Mouse (Mus musculus): ENCODE results near the gene Hephl1. TPM values are rescaled to one million over a fixed set of nuclear protein-coding genes. Genes with fewer than 3 reads are reported as not detected.

The Hephl1 gene
- polyA plus RNA-seq (2014; fragmentation: Nextera tagmentation; extraction: Ambion mirVana): 0.18 and 0.31 TPM in 2 replicates

DNA sequence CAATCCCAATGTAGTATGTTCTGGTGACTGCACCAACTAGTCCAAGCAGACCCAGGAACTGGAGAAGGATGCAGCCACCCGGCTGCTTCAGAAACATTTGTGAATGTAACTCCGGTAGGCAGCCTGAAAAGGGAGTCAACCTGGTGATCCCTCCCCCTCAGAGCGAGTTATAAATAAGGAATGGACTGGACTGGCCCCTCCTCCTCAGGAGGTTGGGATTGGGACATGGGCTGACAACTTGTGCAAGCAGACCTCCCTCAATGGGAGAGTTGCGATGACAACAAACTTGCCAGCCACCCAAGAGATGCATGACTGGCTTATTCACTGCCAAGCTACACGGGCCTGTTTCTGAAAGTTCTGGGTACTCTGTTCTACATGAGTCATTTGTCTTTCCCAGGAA, at the start of gene Hephl1:
Gene Hephl1, minus strand, starts transcription at position 101 of the 400 bp plus-strand sequence.
- H3K9me3 ChIP-seq (ENCODE audit: control insufficient read depth, low read length): no peaks in the 10 kb centered on the region

DNA sequence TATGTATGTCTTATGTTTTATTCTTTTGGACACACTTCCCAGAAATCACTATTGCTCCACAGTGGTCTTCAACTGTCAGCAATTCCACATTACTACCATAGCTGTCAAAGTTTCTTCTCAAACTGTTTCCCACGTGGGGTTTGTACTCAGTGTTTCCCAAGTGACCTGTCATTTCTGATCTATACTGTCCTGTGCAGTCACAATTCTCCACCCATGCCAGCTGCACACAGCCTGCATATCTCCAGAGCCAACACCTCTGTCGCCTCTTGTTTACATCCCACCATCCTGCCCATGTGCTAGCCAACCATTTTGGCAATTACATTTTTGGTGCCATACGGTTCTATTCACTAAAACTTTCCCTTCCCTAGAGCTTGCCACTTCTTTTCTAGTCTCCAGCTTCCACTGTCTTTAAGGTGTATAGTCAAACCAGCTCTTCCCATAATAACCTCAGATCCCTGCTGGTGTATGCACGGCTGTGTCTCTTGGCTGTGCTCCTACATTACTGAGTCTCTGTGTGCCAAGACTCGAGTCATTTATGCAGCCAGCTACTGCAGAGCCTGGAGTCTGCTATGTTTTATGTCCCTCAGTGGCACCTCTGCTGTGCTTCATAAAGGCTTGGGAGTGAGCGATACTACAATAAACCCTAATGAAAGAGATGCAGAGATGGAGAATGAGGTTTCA, 37.5 kb upstream of the Hephl1 start:
- Histone ChIP-seq H3K4me2 (ENCODE audit: low read depth, low read length) (no peak overlapping the region), H3K4me1 (ENCODE audit: control insufficient read depth, insufficient read depth, low read length) (no peaks in the 10 kb centered on the region), H3K9me3 (ENCODE audit: control insufficient read depth, low read length) (no peaks in the 10 kb centered on the region), H3K27ac (replicated peaks; ENCODE audit: low read depth, low read length) (no peak overlapping the region), H3K27me3 (replicated peaks; ENCODE audit: control insufficient read depth, insufficient read depth, low read length) (no peaks in the 10 kb centered on the region), H3K36me3 (ENCODE audit: control insufficient read depth, insufficient read depth, low read length) (no peaks in the 10 kb centered on the region), H3K4me3 (ENCODE audit: low read depth, low read length) (no peak overlapping the region), H3K9ac (ENCODE audit: low read depth, low read length) (no peak overlapping the region)
- 75% methylated on average over 6 of the region's 6 CpGs for WGBS
- ATAC-seq (ENCODE audit: low read depth): no peak
- no peak for DNase-seq (ENCODE audit: low spot score)

More for the DNA sequence above, at the start of gene Hephl1:
- H3K4me1 ChIP-seq (ENCODE audit: control insufficient read depth, insufficient read depth, low read length): no peaks in the 10 kb centered on the region
- H3K27ac ChIP-seq (replicated peaks; ENCODE audit: low read depth, low read length): no peak within 1 kb of the TSS
- WGBS: 82% methylated on average over 5 of the region's 5 CpGs
- no peak for DNase-seq (ENCODE audit: low spot score)
- H3K36me3 ChIP-seq (ENCODE audit: control insufficient read depth, insufficient read depth, low read length): no peaks in the 10 kb centered on the region
- no peak for ATAC-seq (ENCODE audit: low read depth)
- H3K9ac ChIP-seq (ENCODE audit: low read depth, low read length): no peak within 1 kb of the TSS
- no peak within 1 kb of the TSS for H3K4me2 ChIP-seq (ENCODE audit: low read depth, low read length)
- H3K4me3 ChIP-seq (ENCODE audit: low read depth, low read length): no peak within 1 kb of the TSS
- H3K27me3 ChIP-seq (replicated peaks; ENCODE audit: control insufficient read depth, insufficient read depth, low read length): no peaks in the 10 kb centered on the region

DNA sequence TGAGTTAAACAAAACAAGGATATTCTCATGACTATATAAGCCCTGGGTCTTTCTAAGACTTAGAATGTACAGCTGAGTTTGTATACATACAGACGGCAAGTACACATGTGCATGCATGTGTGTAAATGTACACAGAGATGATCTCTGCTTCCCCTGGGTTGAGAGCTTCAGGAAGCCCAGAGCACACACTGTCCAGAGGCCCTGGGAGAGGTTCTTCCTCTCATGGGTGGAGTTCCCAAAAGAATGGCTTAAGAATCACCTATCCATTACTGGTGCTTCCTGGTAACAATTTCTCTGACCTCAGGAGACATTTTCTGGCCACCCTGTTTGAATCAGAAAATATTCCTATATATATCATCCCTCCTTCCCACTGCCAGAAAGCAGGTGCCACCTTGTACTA, 28.6 kb upstream of the Hephl1 start:
- H3K4me3 ChIP-seq (ENCODE audit: low read depth, low read length): no peak overlapping the region
- H3K36me3 ChIP-seq (ENCODE audit: control insufficient read depth, insufficient read depth, low read length): no peaks in the 10 kb centered on the region
- DNase-seq (ENCODE audit: low spot score) (no peak), ATAC-seq (ENCODE audit: low read depth) (no peak)
- no peaks in the 10 kb centered on the region for H3K9me3 ChIP-seq (ENCODE audit: control insufficient read depth, low read length)
- 94% methylated on average over 1 of the region's 1 CpGs for WGBS
- no peaks in the 10 kb centered on the region for H3K27me3 ChIP-seq (replicated peaks; ENCODE audit: control insufficient read depth, insufficient read depth, low read length)
- no peak overlapping the region for H3K9ac ChIP-seq (ENCODE audit: low read depth, low read length)
- no peak overlapping the region for H3K4me2 ChIP-seq (ENCODE audit: low read depth, low read length)
- H3K27ac ChIP-seq (replicated peaks; ENCODE audit: low read depth, low read length): no peak overlapping the region
- H3K4me1 ChIP-seq (ENCODE audit: control insufficient read depth, insufficient read depth, low read length): no peaks in the 10 kb centered on the region

DNA sequence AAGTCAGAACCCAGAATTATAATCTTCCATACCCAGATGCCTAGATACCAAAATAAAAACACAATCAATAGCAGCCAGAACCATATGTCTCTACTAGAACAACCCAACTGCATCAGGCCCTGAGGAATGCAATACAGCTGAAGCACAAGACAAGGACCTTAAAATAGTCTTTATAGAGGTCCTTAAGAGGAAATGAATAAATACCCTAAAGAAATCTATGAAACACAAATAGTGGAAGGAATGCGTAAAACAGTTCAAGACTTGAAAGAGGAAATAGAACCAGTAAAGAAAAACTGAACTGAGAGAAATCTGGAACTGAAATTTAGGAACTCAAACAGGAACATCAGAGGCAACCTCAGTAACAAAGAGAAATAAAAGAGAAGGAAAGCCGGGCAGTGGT, 14.0 kb upstream of the Hephl1 start:
- Histone ChIP-seq H3K9me3 (ENCODE audit: control insufficient read depth, low read length) (no peaks in the 10 kb centered on the region), H3K27me3 (replicated peaks; ENCODE audit: control insufficient read depth, insufficient read depth, low read length) (no peaks in the 10 kb centered on the region), H3K36me3 (ENCODE audit: control insufficient read depth, insufficient read depth, low read length) (no peaks in the 10 kb centered on the region), H3K4me3 (ENCODE audit: low read depth, low read length) (no peak overlapping the region), H3K9ac (ENCODE audit: low read depth, low read length) (no peak overlapping the region), H3K4me2 (ENCODE audit: low read depth, low read length) (no peak overlapping the region), H3K27ac (replicated peaks; ENCODE audit: low read depth, low read length) (no peak overlapping the region), H3K4me1 (ENCODE audit: control insufficient read depth, insufficient read depth, low read length) (no peaks in the 10 kb centered on the region)
- WGBS: 95% methylated on average over 2 of the region's 2 CpGs
- no peak for ATAC-seq (ENCODE audit: low read depth)
- DNase-seq (ENCODE audit: low spot score): no peak

DNA sequence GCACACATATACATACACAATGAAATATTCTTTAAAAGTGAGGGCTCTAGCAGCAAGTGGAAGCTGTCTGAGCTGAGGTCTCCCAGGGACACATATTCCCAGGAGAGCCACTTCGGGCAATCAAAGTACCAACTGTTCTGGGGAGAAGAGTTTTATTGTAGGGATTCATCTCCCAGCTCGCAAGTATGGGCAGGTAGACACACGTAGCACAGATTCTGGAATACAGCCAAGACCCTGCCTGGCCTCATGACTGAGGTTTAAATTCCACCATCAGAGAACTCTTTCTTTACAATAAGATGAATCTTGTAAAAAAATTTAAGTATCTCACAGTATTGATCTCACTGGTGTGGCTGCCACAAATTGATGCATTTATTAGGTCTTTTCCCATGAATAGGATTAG, 10.5 kb upstream of the Hephl1 start:
- peak; percentile 68 for DNase-seq (ENCODE audit: low spot score)
- H3K9ac ChIP-seq (ENCODE audit: low read depth, low read length): no peak overlapping the region
- no peaks in the 10 kb centered on the region for H3K9me3 ChIP-seq (ENCODE audit: control insufficient read depth, low read length)
- no peak overlapping the region for H3K4me2 ChIP-seq (ENCODE audit: low read depth, low read length)
- no peak overlapping the region for H3K4me3 ChIP-seq (ENCODE audit: low read depth, low read length)
- WGBS: 67% methylated on average over 3 of the region's 3 CpGs
- no peak overlapping the region for H3K27ac ChIP-seq (replicated peaks; ENCODE audit: low read depth, low read length)
- H3K4me1 ChIP-seq (ENCODE audit: control insufficient read depth, insufficient read depth, low read length): no peaks in the 10 kb centered on the region
- no peaks in the 10 kb centered on the region for H3K36me3 ChIP-seq (ENCODE audit: control insufficient read depth, insufficient read depth, low read length)
- no peaks in the 10 kb centered on the region for H3K27me3 ChIP-seq (replicated peaks; ENCODE audit: control insufficient read depth, insufficient read depth, low read length)
- no peak for ATAC-seq (ENCODE audit: low read depth)

DNA sequence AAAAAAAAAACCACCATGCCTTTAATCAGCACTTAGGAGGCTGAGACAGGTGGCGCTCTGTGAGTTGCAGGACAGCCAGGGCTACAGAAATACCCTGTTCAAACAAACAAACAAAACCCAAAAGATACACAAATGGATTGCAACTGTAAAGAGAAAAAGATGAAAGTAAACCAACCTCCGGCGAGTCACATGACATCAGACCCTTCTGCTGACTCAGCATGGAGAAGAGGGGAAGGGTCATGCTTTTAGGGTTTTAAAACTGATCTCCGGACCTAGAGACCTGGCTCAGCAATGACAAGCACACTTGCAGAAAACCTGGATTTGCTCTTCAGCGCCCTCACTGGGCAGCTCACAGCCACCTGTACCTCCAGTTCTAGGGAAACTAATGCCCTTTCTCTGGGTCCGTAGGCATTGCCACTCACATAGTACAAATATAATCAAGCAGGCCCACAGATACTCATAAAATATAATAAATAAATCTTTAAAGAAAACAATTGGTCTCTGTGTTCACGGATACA, 9.0 kb upstream of the Hephl1 start:
- no peaks in the 10 kb centered on the region for H3K4me1 ChIP-seq (ENCODE audit: control insufficient read depth, insufficient read depth, low read length)
- DNase-seq (ENCODE audit: low spot score): no peak
- no peaks in the 10 kb centered on the region for H3K27me3 ChIP-seq (replicated peaks; ENCODE audit: control insufficient read depth, insufficient read depth, low read length)
- WGBS: 49% methylated on average over 7 of the region's 7 CpGs
- no peak overlapping the region for H3K4me2 ChIP-seq (ENCODE audit: low read depth, low read length)
- H3K27ac ChIP-seq (replicated peaks; ENCODE audit: low read depth, low read length): no peak overlapping the region
- ATAC-seq (ENCODE audit: low read depth): no peak
- no peak overlapping the region for H3K4me3 ChIP-seq (ENCODE audit: low read depth, low read length)
- no peaks in the 10 kb centered on the region for H3K9me3 ChIP-seq (ENCODE audit: control insufficient read depth, low read length)
- no peak overlapping the region for H3K9ac ChIP-seq (ENCODE audit: low read depth, low read length)
- H3K36me3 ChIP-seq (ENCODE audit: control insufficient read depth, insufficient read depth, low read length): no peaks in the 10 kb centered on the region

DNA sequence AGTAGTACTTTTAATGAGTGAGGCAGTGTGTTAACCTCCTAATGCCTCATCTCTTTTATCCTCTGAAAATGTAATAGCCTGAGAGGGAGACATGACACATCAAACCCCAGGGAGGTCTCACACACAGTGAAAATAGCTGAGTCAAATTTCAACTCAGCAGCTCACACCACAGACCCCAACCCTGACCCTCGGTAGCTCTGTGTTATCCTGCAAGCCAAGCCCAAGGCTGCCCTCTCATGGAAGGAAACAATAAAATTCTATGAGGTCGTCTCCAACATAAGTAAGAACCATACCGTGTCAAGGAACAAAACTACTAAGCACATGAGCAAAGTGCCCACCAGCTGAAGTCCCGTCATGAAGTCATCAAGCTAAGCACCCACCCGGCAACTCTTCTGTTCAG, 8.3 kb upstream of the Hephl1 start:
- Histone ChIP-seq H3K4me1 (ENCODE audit: control insufficient read depth, insufficient read depth, low read length) (no peaks in the 10 kb centered on the region), H3K9ac (ENCODE audit: low read depth, low read length) (no peak overlapping the region), H3K27me3 (replicated peaks; ENCODE audit: control insufficient read depth, insufficient read depth, low read length) (no peaks in the 10 kb centered on the region), H3K36me3 (ENCODE audit: control insufficient read depth, insufficient read depth, low read length) (no peaks in the 10 kb centered on the region), H3K4me2 (ENCODE audit: low read depth, low read length) (no peak overlapping the region), H3K9me3 (ENCODE audit: control insufficient read depth, low read length) (no peaks in the 10 kb centered on the region), H3K4me3 (ENCODE audit: low read depth, low read length) (no peak overlapping the region), H3K27ac (replicated peaks; ENCODE audit: low read depth, low read length) (no peak overlapping the region)
- WGBS: 51% methylated on average over 5 of the region's 5 CpGs
- ATAC-seq (ENCODE audit: low read depth) (no peak), DNase-seq (ENCODE audit: low spot score) (no peak)

DNA sequence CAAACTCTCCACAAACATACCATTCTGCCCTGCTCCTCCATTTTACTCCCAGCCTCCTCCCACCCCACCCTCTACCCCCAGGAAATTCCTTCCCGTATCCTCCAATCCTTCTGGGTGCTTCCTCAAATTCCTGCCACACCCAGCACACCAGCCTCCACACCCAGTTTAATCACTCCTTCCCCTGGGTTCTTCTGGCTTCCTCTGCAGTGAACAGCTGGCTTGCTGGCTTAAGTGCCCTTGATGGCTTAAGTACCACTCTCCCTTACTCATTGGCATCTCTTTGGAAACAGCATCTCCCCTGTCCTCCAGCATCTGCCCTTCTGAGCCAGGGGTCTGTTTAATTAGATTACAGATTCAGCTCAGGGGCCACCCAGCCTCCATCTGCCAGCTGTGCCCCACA, 7.6 kb upstream of the Hephl1 start:
- Histone ChIP-seq H3K9ac (ENCODE audit: low read depth, low read length) (no peak overlapping the region), H3K27ac (replicated peaks; ENCODE audit: low read depth, low read length) (no peak overlapping the region), H3K4me3 (ENCODE audit: low read depth, low read length) (no peak overlapping the region), H3K4me2 (ENCODE audit: low read depth, low read length) (no peak overlapping the region), H3K27me3 (replicated peaks; ENCODE audit: control insufficient read depth, insufficient read depth, low read length) (no peaks in the 10 kb centered on the region), H3K4me1 (ENCODE audit: control insufficient read depth, insufficient read depth, low read length) (no peaks in the 10 kb centered on the region), H3K9me3 (ENCODE audit: control insufficient read depth, low read length) (no peaks in the 10 kb centered on the region), H3K36me3 (ENCODE audit: control insufficient read depth, insufficient read depth, low read length) (no peaks in the 10 kb centered on the region)
- ATAC-seq (ENCODE audit: low read depth) (no peak; the same call in 1 of the 2 replicates), DNase-seq (ENCODE audit: low spot score) (peak; percentile 11)
- WGBS: 56% methylated on average over 1 of the region's 1 CpGs

DNA sequence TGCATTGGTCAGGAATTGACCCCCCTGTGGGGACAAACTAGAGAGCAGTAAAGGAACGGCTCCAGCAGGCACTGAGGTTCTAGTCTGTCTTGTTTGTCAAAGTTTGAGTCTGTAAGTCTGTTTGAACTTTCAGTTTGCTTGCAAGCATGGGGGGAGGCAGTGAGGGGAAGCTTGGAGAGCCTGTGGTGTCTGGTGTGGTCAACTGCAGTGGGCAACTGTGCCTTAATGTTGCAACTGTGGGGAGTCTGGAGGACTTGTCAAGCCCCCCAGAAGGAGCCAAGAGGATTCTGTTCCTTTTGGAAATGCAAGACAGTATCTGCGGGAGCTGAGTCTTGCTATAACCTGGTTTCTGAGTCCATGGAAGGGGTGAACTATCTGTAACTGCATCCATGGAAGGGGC, 4.3 kb upstream of the Hephl1 start:
- DNase-seq (ENCODE audit: low spot score): no peak
- H3K36me3 ChIP-seq (ENCODE audit: control insufficient read depth, insufficient read depth, low read length): no peaks in the 10 kb centered on the region
- no peaks in the 10 kb centered on the region for H3K27me3 ChIP-seq (replicated peaks; ENCODE audit: control insufficient read depth, insufficient read depth, low read length)
- no peak overlapping the region for H3K27ac ChIP-seq (replicated peaks; ENCODE audit: low read depth, low read length)
- no peak overlapping the region for H3K9ac ChIP-seq (ENCODE audit: low read depth, low read length)
- H3K4me3 ChIP-seq (ENCODE audit: low read depth, low read length): no peak overlapping the region
- WGBS: 93% methylated on average over 2 of the region's 2 CpGs
- ATAC-seq (ENCODE audit: low read depth): no peak
- H3K4me1 ChIP-seq (ENCODE audit: control insufficient read depth, insufficient read depth, low read length): no peaks in the 10 kb centered on the region
- no peak overlapping the region for H3K4me2 ChIP-seq (ENCODE audit: low read depth, low read length)
- no peaks in the 10 kb centered on the region for H3K9me3 ChIP-seq (ENCODE audit: control insufficient read depth, low read length)

All from embryonic facial prominence, embryonic 14.5 days (tissue).